ENCODE assay signal across 23 mouse cellular contexts in genomic region chr9:49318638-49319037, GRCm38 (mm10). TPM values are rescaled to one million over a fixed set of nuclear protein-coding genes. Genes with fewer than 3 reads are reported as not detected.
"Had no signal": no experiment of that assay in that cellular context is flagged by ENCODE, and none has a peak within 500 bp of the region (broad histone marks: within the 10 kb centered on the region; RNA-seq: fewer than 3 reads in every experiment).

No protein-coding gene starts in this region.

- H3K9ac ChIP-seq: liver, postnatal 0 days; lung, embryonic 15.5 days; midbrain, embryonic 12.5 days; neural tube, embryonic 12.5 days; stomach, embryonic 15.5 days had no signal

- H3K36me3 ChIP-seq: lung, embryonic 15.5 days; midbrain, embryonic 12.5 days; neural tube, embryonic 12.5 days; stomach, embryonic 15.5 days had no signal

- H3K4me2 ChIP-seq: lung, embryonic 15.5 days; midbrain, embryonic 12.5 days; neural tube, embryonic 12.5 days; stomach, embryonic 15.5 days had no signal

- DNase-seq: liver, postnatal 0 days; lung, adult 2 months; lung, postnatal 14 days; lung, postnatal 36 days; midbrain, embryonic 14.5 days; right cerebral cortex, postnatal 14 days; thymus, adult 2 months; thymus, postnatal 25 days; thymus, postnatal 4 days had no signal

- H3K9me3 ChIP-seq: lung, embryonic 15.5 days; megakaryocyte, embryonic 14.5 days; midbrain, embryonic 12.5 days; neural tube, embryonic 12.5 days; stomach, embryonic 15.5 days had no signal

- H3K4me3 ChIP-seq: lung, embryonic 15.5 days; megakaryocyte, embryonic 14.5 days; midbrain, embryonic 12.5 days; neural tube, embryonic 12.5 days; stomach, embryonic 15.5 days had no signal

- H3K27me3 ChIP-seq: lung, embryonic 15.5 days; megakaryocyte, embryonic 14.5 days; midbrain, embryonic 12.5 days; neural tube, embryonic 12.5 days; stomach, embryonic 15.5 days had no signal

- ATAC-seq: liver, postnatal 0 days; lung, postnatal 0 days; midbrain, embryonic 16.5 days had no signal

- H3K27ac ChIP-seq: lung, embryonic 15.5 days; macrophage; midbrain, embryonic 12.5 days; neural tube, embryonic 12.5 days; stomach, embryonic 15.5 days; stomach, postnatal 0 days had no signal

- H3K4me1 ChIP-seq: lung, embryonic 15.5 days; megakaryocyte, embryonic 14.5 days; midbrain, embryonic 12.5 days; neural tube, embryonic 12.5 days; stomach, embryonic 15.5 days had no signal

RNA-seq across cellular contexts. Expression of gene Drd2, which starts 21.8 kb away (rescaled TPM):
- total RNA-seq: megakaryocyte progenitor cell, adult 5-6 weeks; monocyte, adult 5-6 weeks; neutrophil, adult 5-6 weeks had no signal
- polyA plus RNA-seq: liver, postnatal 0 days; macrophage; spleen, adult 2 months; stomach, postnatal 0 days; urinary bladder, adult 2 months had no signal
